Mouse (Mus musculus) natural killer cell, adult 2 months (primary cell): Measurements from ENCODE around the gene Ccdc103.

Experiments
- DNase-seq, 2 experiments: peaks; one replicate each; pipeline ENCODE4 v3.0.0; 2022; ENCODE audit warnings: low spot score in 2 of 2

Ccdc103 gene

GRCm38 (mm10) chr11:102880585-102881313 is at the start of gene Ccdc103, which contains the start of gene Eftud2:
TSS of gene Ccdc103 (plus strand) at chr11:102881204.
TSS of gene Eftud2 (minus strand) at chr11:102880985.
- peak; percentile 95 for DNase-seq

GRCm38 (mm10) chr11:102832700-102833297 is 48.2 kb upstream of the Ccdc103 start:
- DNase-seq = no peak

GRCm38 (mm10) chr11:102834219-102834618 is 46.8 kb upstream of the Ccdc103 start:
- DNase-seq = no peak

- no peak for DNase-seq
Measured at GRCm38 (mm10) chr11:102835549-102835948, 45.5 kb upstream of the Ccdc103 start, which contains the start of gene Higd1b. TSS of gene Higd1b (plus strand) at chr11:102835849.

GRCm38 (mm10) chr11:102836146-102836545 is 44.9 kb upstream of the Ccdc103 start:
- DNase-seq = no peak

- no peak for DNase-seq
Measured at GRCm38 (mm10) chr11:102837385-102837784, 43.6 kb upstream of the Ccdc103 start.

GRCm38 (mm10) chr11:102838126-102838525 is 42.9 kb upstream of the Ccdc103 start:
- no peak for DNase-seq

- no peak for DNase-seq
Measured at GRCm38 (mm10) chr11:102838616-102839150, 42.3 kb upstream of the Ccdc103 start.

GRCm38 (mm10) chr11:102845926-102846325 is 35.1 kb upstream of the Ccdc103 start:
- DNase-seq = no peak

- DNase-seq = peak; percentile 14 to 16
Measured at GRCm38 (mm10) chr11:102851883-102852282, 29.1 kb upstream of the Ccdc103 start.

- DNase-seq = no peak
Measured at GRCm38 (mm10) chr11:102853760-102854159, 27.2 kb upstream of the Ccdc103 start.

- no peak for DNase-seq
Measured at GRCm38 (mm10) chr11:102855941-102856340, 25.1 kb upstream of the Ccdc103 start.

- no peak for DNase-seq
Measured at GRCm38 (mm10) chr11:102858951-102859350, 22.1 kb upstream of the Ccdc103 start.

- DNase-seq = no peak
Measured at GRCm38 (mm10) chr11:102859933-102860332, 21.1 kb upstream of the Ccdc103 start.

- peak; percentile 24 to 26 for DNase-seq
Measured at GRCm38 (mm10) chr11:102864272-102864671, 16.7 kb upstream of the Ccdc103 start.

- DNase-seq = no peak
Measured at GRCm38 (mm10) chr11:102874801-102875334, 6.1 kb upstream of the Ccdc103 start.

- no peak for DNase-seq
Measured at GRCm38 (mm10) chr11:102879558-102879957, 1.4 kb upstream of the Ccdc103 start.

- DNase-seq = peak in 1 of 2 experiments; percentile 6
Measured at GRCm38 (mm10) chr11:102881314-102882198, 552 bp downstream of the Ccdc103 start.

- DNase-seq = no peak
Measured at GRCm38 (mm10) chr11:102884616-102885219, 3.7 kb downstream of the Ccdc103 start, which contains the start of gene Fam187a. TSS of gene Fam187a (plus strand) at chr11:102885169.

GRCm38 (mm10) chr11:102887433-102887832 is 6.4 kb downstream of the Ccdc103 start:
- DNase-seq = no peak

- DNase-seq = no peak
Measured at GRCm38 (mm10) chr11:102888135-102888534, 7.1 kb downstream of the Ccdc103 start.
